Mouse (Mus musculus): Measurements from ENCODE around the gene Rpl36al.

Gene Rpl36al

DNA sequence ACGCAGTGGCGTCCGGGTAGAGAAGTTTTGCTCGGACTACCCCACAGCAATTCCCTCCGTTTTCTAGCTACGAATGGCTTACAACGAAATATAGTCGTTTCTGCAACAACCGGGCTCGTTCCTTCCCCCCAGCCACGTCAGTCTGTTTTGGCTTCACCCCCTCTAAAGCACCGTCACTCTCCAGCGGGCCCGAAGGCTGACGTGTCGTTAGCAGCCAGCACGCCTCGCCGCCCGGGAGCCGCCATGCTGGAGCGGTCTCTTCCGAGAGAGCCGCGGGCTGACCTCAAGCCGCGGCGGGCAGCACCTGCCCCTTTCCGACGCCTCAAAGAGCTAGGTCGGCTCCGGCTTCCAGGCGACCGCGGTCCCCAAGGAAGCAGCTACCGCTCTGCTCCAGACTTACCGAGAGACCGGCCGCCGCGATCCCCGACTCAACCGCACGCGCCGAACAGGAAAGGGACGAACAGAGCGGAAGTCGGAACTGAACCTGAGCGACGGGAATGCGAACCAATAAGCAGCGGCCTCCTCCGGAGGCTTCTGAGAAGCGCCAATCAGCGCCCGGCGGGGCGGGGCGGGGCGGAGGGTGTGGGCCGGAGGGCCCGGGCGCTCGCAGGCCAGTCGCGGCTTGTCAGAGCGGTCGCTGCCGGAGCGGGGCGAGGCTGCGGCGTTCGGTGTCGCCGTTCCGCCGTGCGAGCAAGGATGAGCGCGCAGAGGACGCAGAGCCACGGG is at the start of gene Rpl36al, which contains the start of gene Mgat2:
Gene Rpl36al, minus strand, starts transcription at position 501 of the 726 bp plus-strand sequence.
Gene Mgat2, plus strand, starts transcription at position 575 of the 726 bp plus-strand sequence.
- DNase-seq = peak; percentile 98

DNA sequence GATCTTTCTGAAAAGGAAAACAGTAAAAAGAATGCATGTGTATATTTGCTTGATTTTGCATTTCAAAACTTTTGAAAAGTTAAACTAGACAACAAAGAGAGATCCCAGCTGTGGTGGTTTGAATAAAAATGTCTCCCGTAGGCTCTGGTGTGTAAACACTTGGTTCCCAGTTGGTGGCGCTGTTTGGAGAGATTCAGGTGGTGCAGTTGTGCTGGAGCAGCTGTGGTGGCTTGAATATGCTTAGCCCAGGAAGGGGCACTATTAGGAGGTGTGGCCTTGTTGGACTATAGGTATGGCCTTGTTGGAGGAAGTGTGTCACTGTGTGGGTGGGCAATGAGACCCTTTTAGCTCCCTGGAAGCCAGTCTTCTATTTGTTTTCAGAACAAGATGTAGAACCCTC is 45.4 kb upstream of the Rpl36al start:
- DNase-seq = no peak

GRCm38 (mm10) chr12:69227776-69228466 is 44.0 kb upstream of the Rpl36al start, which contains the start of gene Pole2:
Gene Pole2, minus strand, starts transcription at chr12:69228195.
- DNase-seq = peak; percentile 74

DNA sequence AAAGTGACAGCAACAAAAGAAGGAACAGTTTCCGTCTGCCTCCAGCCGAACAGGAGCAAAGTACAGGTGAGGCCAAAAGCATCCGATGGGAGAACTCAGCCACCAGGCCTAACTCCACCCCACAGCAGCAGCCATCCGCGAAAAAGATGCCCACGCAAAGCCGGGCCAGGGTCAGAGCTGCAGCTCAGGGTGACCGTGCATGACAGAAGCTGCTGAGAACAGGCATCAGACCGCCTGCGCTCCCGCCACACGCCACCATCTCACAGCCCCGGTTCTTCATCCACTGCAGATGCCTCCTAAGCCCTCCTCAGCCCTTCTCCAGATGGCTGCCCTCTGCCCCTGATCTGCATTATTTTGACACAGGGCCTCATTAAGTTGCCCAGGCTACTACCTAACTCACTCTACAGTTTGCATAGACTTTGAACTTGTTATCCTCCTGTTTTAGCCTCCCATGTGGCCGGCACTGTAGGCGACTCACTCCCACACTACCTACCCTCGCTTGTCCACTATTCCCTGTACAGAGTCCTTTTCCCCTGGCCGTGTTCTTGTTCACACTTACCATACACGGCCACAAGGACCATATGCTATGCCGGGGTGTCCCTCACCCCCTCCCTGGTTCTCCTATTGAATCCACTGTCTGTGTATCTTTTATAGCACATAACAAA is 36.9 kb upstream of the Rpl36al start:
- DNase-seq = no peak

DNA sequence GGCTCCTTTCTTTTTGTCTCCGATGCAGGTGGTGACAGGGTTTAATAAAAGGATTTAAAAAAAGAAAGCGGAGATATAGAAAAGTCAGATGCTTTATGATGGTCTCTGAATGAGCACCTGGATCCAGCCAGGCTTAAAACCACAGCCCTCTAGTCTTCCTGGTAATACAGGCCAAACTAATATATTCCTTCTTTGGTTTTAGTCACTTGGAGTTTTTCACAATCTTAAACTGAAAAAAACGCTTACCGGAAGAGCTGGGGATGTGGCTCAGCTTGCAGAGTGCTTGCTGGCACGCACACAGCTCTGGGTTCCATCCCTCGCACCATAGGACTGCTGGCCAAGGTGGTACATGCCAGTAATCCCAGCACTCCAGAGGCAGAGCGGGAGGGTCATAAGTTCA is 32.7 kb upstream of the Rpl36al start:
- DNase-seq = no peak

GRCm38 (mm10) chr12:69215000-69215785 is 31.3 kb upstream of the Rpl36al start:
- DNase-seq = no peak

GRCm38 (mm10) chr12:69214393-69214792 is 30.5 kb upstream of the Rpl36al start:
- DNase-seq = no peak

DNA sequence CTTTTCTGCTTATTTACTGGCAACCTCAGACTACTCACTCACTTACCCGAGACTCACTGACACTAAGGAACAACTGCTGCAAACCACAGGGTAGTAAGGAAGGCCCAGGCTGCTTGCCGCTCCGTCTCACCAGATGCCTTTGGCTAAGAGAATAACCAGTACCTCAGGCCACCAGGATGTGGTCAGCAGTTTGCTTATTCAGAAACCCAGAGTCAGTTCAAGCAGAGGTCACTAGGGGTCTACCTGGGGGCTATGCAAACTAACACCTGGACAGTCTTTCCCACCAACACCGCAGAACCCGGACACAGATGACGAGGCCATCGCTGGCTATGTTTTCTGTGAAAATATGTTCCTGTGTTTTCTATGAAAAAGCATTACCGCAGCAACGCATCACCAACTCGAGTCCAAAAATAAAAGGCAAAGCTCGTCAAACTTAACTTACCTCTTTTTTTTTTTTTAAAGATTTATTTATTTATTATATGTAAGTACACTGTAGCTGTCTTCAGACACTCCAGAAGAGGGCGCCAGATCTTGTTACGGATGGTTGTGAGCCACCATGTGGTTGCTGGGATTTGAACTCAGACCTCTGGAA is 29.4 kb upstream of the Rpl36al start:
- DNase-seq = no peak

DNA sequence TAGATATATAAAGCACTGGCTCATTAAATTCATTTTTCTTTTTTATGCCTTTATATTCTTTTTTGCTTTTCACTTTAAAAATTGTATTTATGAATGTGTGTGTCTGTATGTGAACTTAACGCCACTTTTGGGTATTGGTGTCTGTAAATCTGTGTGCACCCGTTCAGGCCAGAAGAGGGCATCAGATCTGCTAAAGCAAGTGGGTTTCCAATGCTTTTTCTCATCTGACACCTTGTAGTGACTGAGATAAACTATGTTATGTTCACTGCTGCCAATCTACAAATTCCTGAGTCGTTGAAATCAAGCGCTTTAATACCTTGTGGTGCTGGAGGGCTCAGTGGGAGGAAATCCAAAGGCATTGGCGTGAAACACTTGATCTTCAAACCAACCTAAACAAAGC is 27.2 kb upstream of the Rpl36al start:
- DNase-seq = no peak

- no peak for DNase-seq
These were observed 26.4 kb upstream of the Rpl36al start for GRCm38 (mm10) chr12:69210056-69210979.

- no peak for DNase-seq
These were observed 24.6 kb upstream of the Rpl36al start for GRCm38 (mm10) chr12:69208520-69208919.

GRCm38 (mm10) chr12:69207926-69208325 is 24.0 kb upstream of the Rpl36al start:
- DNase-seq = no peak

DNA sequence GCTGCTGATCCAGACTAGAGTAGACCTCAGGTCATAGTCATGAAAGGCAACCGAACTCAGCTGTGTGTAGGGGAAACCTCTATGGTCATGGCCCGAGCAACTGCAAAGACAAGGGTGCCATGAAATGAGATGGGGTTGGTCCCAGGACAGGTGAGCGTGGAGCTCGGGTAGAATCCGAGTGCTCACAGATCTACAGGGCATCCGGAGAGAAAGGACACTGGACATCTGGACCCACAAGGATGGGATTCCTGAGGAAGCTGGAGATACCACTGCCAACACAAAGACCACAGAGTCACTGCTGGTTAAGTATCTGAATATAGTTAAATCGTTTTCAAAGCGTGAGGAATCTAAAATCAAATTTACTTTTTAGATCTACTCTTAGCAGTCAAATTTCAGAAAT is 23.5 kb upstream of the Rpl36al start:
- no peak for DNase-seq

DNA sequence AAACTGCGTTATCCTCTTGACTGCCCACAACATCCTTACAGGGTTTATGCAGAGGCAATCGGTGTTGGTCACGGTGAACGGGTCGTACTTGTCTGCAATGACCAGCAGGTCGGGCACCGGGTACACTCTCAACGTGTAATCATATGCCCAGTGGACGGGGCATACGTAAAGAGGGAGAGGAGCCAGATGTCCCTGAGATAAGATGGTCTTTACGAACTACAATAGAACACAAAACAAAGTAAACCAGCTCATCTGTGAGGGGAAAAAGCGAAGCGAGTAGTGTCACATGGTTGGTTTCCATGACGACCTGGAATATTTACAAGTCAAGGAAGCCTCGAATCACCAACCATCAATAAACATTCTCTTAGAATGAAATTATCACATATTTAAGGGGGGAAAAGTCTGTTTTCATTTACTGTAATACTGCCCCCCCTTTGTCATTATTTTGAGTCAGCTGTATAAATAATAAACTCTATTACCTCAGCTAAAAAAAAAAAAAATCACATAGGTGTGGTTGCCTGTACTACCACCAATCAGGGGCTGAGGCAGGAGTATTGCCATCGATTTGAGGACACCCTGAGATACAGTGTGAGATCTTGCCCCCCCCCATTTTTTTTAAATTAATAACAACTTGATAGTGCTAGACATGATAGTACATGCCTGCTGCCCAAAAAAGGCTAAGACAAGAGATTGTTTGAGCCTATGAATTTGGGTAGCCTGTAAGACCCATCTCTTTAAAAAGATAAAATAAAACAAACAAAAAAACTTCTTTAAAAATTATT is 20.4 kb upstream of the Rpl36al start, which contains the start of gene Gm49384:
Gene Gm49384, minus strand, starts transcription at position 216 of the 782 bp plus-strand sequence.
- no peak for DNase-seq

DNA sequence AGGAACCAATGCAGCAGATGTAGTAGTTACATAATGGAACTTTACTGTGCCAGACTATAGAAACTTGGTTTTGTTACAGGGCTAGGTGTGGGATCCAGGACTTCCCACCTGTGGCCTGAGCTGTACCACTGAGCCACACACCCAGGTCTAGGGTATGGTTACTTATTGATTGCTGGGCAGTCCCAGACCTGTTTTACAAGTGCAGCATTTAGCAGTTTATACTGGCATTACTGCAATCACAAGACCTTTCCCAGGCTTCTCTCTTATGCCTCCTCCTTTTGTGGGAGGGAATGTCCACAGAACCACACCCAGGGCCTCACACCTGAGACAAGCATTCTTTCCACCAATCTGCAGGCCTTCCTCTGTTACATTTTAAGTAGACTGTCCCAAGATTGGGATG is 15.1 kb upstream of the Rpl36al start:
- no peak for DNase-seq

- peak; percentile 64 for DNase-seq
These were observed 14.3 kb upstream of the Rpl36al start, which contains the start of gene Dnaaf2 for GRCm38 (mm10) chr12:69198164-69198535. Gene Dnaaf2, minus strand, starts transcription at chr12:69198429.

DNA sequence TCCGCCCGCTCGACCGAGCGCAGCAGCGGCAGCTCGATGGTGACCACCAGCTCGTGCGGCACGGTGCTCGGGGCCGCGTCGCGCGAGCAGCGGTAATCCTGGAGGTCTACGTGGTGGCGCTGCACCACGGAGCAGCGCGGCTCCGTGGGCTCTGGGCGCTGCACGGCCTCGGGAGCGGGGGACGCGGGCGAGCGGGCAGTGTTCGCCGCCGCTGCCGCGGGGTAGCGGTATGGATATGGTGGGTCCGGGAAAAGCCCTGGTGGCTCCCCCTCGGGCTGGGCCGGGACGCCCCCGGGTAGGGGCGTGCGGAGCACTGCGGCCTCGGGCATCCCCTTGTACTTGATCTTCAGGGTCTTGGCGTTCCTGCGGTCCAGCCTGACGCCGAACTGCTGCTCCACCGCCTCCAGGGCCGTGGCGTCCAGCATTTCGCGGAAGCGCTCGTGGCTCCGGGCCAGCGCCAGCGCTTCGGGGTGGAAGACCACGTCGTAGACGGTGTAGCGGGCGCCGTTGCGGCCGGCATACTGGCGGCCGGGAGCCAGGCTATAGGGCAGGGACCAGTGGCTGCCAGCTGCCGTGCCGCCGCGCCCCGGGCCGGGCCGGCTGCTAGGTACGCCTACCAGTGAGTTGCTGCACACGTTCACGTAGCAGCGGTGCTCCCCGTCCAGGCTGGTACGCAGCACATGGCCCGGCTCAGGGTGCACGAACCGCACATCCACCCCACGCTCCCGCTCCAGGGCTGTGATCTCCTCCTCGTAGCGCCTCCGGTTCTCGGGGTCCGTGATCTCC is 13.7 kb upstream of the Rpl36al start:
- DNase-seq = peak; percentile 61

DNA sequence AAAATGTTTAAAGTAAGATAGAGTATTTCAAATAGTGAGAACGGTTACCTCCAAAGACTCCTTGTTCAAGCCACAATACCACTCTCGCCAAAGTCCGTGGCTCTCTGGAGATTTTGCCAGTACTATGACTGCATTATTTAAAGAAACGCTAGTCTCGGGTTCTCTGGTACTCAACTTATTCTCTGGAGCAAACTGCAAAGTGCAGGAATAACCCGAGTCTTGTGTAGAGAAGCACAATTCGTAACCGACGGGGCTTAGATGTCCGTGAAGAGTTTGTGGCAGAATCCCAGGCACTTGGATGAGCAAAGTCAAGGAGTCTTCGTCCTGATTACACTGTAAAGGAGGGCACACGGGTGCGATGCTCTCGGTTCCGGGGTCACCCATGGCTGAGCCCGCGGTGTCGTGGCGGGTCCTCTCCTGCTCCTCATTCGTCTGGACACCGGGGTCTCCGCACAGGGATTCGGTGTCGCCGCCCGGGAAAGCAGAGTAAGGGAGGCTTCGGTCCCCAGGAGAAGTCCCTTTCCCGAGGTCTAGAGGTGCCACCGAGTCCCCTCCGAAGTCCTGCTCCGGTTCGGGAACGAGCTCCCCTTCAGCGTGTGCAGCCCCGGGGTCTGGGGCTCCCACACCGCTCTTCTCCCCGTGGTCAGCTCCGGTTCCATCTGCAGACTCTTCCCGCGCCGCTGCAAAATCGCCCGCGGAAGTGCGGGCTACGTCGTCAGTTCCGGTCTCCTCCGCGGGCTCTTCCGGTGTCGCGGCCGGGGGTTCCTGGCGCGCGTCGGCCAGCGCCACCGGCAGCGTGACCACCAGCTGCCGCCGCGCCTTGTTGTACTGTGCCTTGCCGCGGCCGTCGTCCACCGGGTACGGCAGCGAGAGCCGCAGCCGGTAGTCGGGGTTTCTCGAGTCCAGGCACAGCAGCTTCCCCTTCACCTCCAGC is 12.8 kb upstream of the Rpl36al start, which contains the start of gene Gm49383:
Gene Gm49383, minus strand, starts transcription at position 661 of the 934 bp plus-strand sequence.
- DNase-seq = peak; percentile 73
